Mouse (Mus musculus): ENCODE results near the gene Specc1. TPM values are rescaled to one million over a fixed set of nuclear protein-coding genes. Genes with fewer than 3 reads are reported as not detected.
A peak's percentile ranks its signal among the peaks of the same experiment; 100 is the strongest.

The Specc1 gene
- polyA plus RNA-seq, 1 experiment from 2014 or later, result 13.4 TPM

GRCm38 (mm10) chr11:62224797-62225196, 268.2 kb downstream of the Specc1 start:
- ATAC-seq (ENCODE audit: insufficient read depth), result no peak

GRCm38 (mm10) chr11:62240631-62241261, 284.2 kb downstream of the Specc1 start:
- H3K9ac ChIP-seq, result no peak overlapping the region
- no peaks in the 10 kb centered on the region for H3K4me1 ChIP-seq (ENCODE audit: insufficient read depth)
- no peak overlapping the region for H3K4me2 ChIP-seq
- no peak for DNase-seq
- H3K36me3 ChIP-seq (ENCODE audit: insufficient read depth), result no peaks in the 10 kb centered on the region
- no peak overlapping the region for H3K27ac ChIP-seq (ENCODE audit: low read depth)
- no peak overlapping the region for H3K4me3 ChIP-seq (ENCODE audit: low read depth, low read length)
- H3K9me3 ChIP-seq (ENCODE audit: low read depth, low read length), result no peaks in the 10 kb centered on the region
- no peaks in the 10 kb centered on the region for H3K27me3 ChIP-seq (ENCODE audit: insufficient read depth, low read length)
- no peak for TF ChIP-seq CTCF (IDR thresholded peaks at IDR 0.05; ENCODE audit: low read depth)
- ATAC-seq (ENCODE audit: insufficient read depth), result no peak
- WGBS, result 49% methylated on average over 12 of the region's 12 CpGs

More at GRCm38 (mm10) chr11:62224797-62225196, 268.2 kb downstream of the Specc1 start:
- TF ChIP-seq CTCF (IDR thresholded peaks at IDR 0.05; ENCODE audit: low read depth), result no peak
- Histone ChIP-seq H3K36me3 (ENCODE audit: insufficient read depth) (no peaks in the 10 kb centered on the region), H3K4me1 (ENCODE audit: insufficient read depth) (0 out of 2 replicates have a peak, but pooled peaks cover 4% of the 10 kb centered on the region), H3K4me2 (no peak overlapping the region), H3K9me3 (ENCODE audit: low read depth, low read length) (no peaks in the 10 kb centered on the region), H3K4me3 (ENCODE audit: low read depth, low read length) (no peak overlapping the region), H3K27ac (ENCODE audit: low read depth) (no peak overlapping the region), H3K27me3 (ENCODE audit: insufficient read depth, low read length) (no peaks in the 10 kb centered on the region), H3K9ac (no peak overlapping the region)
- peak; percentile 71 for DNase-seq
- WGBS, result 49% methylated on average over 4 of the region's 4 CpGs

- DNase-seq (no peak), ATAC-seq (ENCODE audit: insufficient read depth) (no peak)
- 74% methylated on average over 8 of the region's 8 CpGs for WGBS
Measured at GRCm38 (mm10) chr11:62243871-62244270, 287.3 kb downstream of the Specc1 start.

GRCm38 (mm10) chr11:62244471-62244870, 287.9 kb downstream of the Specc1 start:
- H3K27ac ChIP-seq (ENCODE audit: low read depth), result no peak overlapping the region
- H3K9ac ChIP-seq, result no peak overlapping the region
- H3K4me1 ChIP-seq (ENCODE audit: insufficient read depth), result no peaks in the 10 kb centered on the region
- no peaks in the 10 kb centered on the region for H3K36me3 ChIP-seq (ENCODE audit: insufficient read depth)
- no peak overlapping the region for H3K4me3 ChIP-seq (ENCODE audit: low read depth, low read length)
- DNase-seq, result no peak
- 86% methylated on average over 4 of the region's 4 CpGs for WGBS
- TF ChIP-seq CTCF (IDR thresholded peaks at IDR 0.05; ENCODE audit: low read depth), result no peak
- peaks cover 2% of the 10 kb centered on the region; the same call in 1 of the 2 replicates for H3K27me3 ChIP-seq (ENCODE audit: insufficient read depth, low read length)
- ATAC-seq (ENCODE audit: insufficient read depth), result no peak
- no peak overlapping the region for H3K4me2 ChIP-seq
- no peaks in the 10 kb centered on the region for H3K9me3 ChIP-seq (ENCODE audit: low read depth, low read length)

More at GRCm38 (mm10) chr11:62243871-62244270, 287.3 kb downstream of the Specc1 start:
- H3K27me3 ChIP-seq (ENCODE audit: insufficient read depth, low read length), result no peaks in the 10 kb centered on the region
- H3K9ac ChIP-seq, result no peak overlapping the region
- no peaks in the 10 kb centered on the region for H3K9me3 ChIP-seq (ENCODE audit: low read depth, low read length)
- no peak for TF ChIP-seq CTCF (IDR thresholded peaks at IDR 0.05; ENCODE audit: low read depth)
- H3K4me1 ChIP-seq (ENCODE audit: insufficient read depth), result no peaks in the 10 kb centered on the region
- no peak overlapping the region for H3K27ac ChIP-seq (ENCODE audit: low read depth)
- H3K4me2 ChIP-seq, result no peak overlapping the region
- no peak overlapping the region for H3K4me3 ChIP-seq (ENCODE audit: low read depth, low read length)
- no peaks in the 10 kb centered on the region for H3K36me3 ChIP-seq (ENCODE audit: insufficient read depth)

GRCm38 (mm10) chr11:62247759-62248400, 291.3 kb downstream of the Specc1 start:
- H3K27me3 ChIP-seq (ENCODE audit: insufficient read depth, low read length), result peaks cover 17% of the 10 kb centered on the region
- peak overlapping the region; percentile 100 for H3K4me2 ChIP-seq
- no peaks in the 10 kb centered on the region for H3K36me3 ChIP-seq (ENCODE audit: insufficient read depth)
- H3K9me3 ChIP-seq (ENCODE audit: low read depth, low read length), result no peaks in the 10 kb centered on the region
- WGBS, result 32% methylated on average over 18 of the region's 18 CpGs
- peak overlapping the region; percentile 47 for H3K9ac ChIP-seq
- TF ChIP-seq CTCF (IDR thresholded peaks at IDR 0.05; ENCODE audit: low read depth), result no peak
- DNase-seq (no peak), ATAC-seq (ENCODE audit: insufficient read depth) (no peak)
- H3K27ac ChIP-seq (ENCODE audit: low read depth), result no peak overlapping the region
- H3K4me1 ChIP-seq (ENCODE audit: insufficient read depth), result peaks cover 9% of the 10 kb centered on the region; the same call in 1 of the 2 replicates
- H3K4me3 ChIP-seq (ENCODE audit: low read depth, low read length), result peak overlapping the region; percentile 54

- Histone ChIP-seq H3K27me3 (ENCODE audit: insufficient read depth, low read length) (peaks cover 17% of the 10 kb centered on the region), H3K4me2 (peak within 1 kb of the TSS; percentile 100), H3K4me3 (ENCODE audit: low read depth, low read length) (peak within 1 kb of the TSS; percentile 54), H3K4me1 (ENCODE audit: insufficient read depth) (peaks cover 9% of the 10 kb centered on the region; the same call in 1 of the 2 replicates), H3K27ac (ENCODE audit: low read depth) (0 out of 2 replicates have a peak within 1 kb of the TSS, but pooled peaks have one; percentile 18), H3K9me3 (ENCODE audit: low read depth, low read length) (no peaks in the 10 kb centered on the region), H3K9ac (peak within 1 kb of the TSS; percentile 47), H3K36me3 (ENCODE audit: insufficient read depth) (no peaks in the 10 kb centered on the region)
- no peak for TF ChIP-seq CTCF (IDR thresholded peaks at IDR 0.05; ENCODE audit: low read depth)
- DNase-seq (peak; percentile 91), ATAC-seq (ENCODE audit: insufficient read depth) (peak; percentile 94)
- under 1% methylated on average over 65 of the region's 69 CpGs for whole genome bisulfite sequencing
Measured at GRCm38 (mm10) chr11:62248401-62249244, 292.1 kb downstream of the Specc1 start, which contains the start of gene Adora2b. Gene Adora2b (plus strand): TSS chr11:62248984.

Measured in lung, embryonic 14.5 days (tissue).